Mouse (Mus musculus) stomach, postnatal 0 days (tissue): ENCODE data around the gene Susd6.

Experiments
- CTCF ChIP-seq: IDR thresholded peaks from 2 replicates; pipeline ENCODE4 v1.5.1; 2016; ENCODE audit warnings: antibody characterized with exemption, low read depth, mild to moderate bottlenecking, moderate library complexity
- EP300 ChIP-seq: optimal IDR thresholded peaks from 2 replicates; pipeline ENCODE3; 2016; ENCODE audit warnings: antibody characterized with exemption

GRCm38 (mm10) chr12:80764116-80764515 is 26.2 kb upstream of the Susd6 start:
- TF ChIP-seq CTCF (no peak), EP300 (no peak)
